ENCODE assay signal across 25 mouse cellular contexts in genomic region chr8:122454409-122454808, GRCm38 (mm10). TPM values are rescaled to one million over a fixed set of nuclear protein-coding genes. Genes with fewer than 3 reads are reported as not detected.
A peak's percentile ranks its signal among the peaks of the same experiment; 100 is the strongest.
DNase-seq lines count a peak whose midpoint lies in the region; ATAC-seq and TF ChIP-seq lines count a peak whose summit lies in the region.
"Had no signal": no experiment of that assay in that cellular context is flagged by ENCODE, and none has a peak within 500 bp of the region (broad histone marks: within the 10 kb centered on the region; RNA-seq: fewer than 3 reads in every experiment).

No protein-coding gene starts in this region.

- no peak overlapping the region for H3K27ac ChIP-seq in lung, postnatal 0 days (ENCODE audit: low read length)
- H3K27ac ChIP-seq in embryonic facial prominence, embryonic 10.5 days (replicated peaks) = no peak overlapping the region
- H3K27ac ChIP-seq: forebrain, embryonic 10.5 days; forebrain, embryonic 13.5 days; hindbrain, embryonic 15.5 days had no signal

- H3K36me3 ChIP-seq in lung, postnatal 0 days (ENCODE audit: insufficient read depth, low read length) = no peaks in the 10 kb centered on the region
- H3K36me3 ChIP-seq in embryonic facial prominence, embryonic 10.5 days (replicated peaks) = no peaks in the 10 kb centered on the region
- H3K36me3 ChIP-seq: forebrain, embryonic 10.5 days; heart, embryonic 13.5 days; hindbrain, embryonic 15.5 days had no signal

- no peak overlapping the region for H3K4me3 ChIP-seq in lung, postnatal 0 days (ENCODE audit: low read depth, low read length)
- H3K4me3 ChIP-seq in embryonic facial prominence, embryonic 10.5 days = no peak overlapping the region
- H3K4me3 ChIP-seq: forebrain, embryonic 10.5 days; forebrain, embryonic 13.5 days; heart, embryonic 13.5 days; hindbrain, embryonic 15.5 days had no signal

- no peak overlapping the region for H3K4me2 ChIP-seq in lung, postnatal 0 days (replicated peaks; ENCODE audit: low read depth, low read length)
- H3K4me2 ChIP-seq: forebrain, embryonic 13.5 days; heart, embryonic 13.5 days; hindbrain, embryonic 15.5 days had no signal

- 0 out of 2 replicates have a peak, but pooled peaks cover 8% of the 10 kb centered on the region for H3K27me3 ChIP-seq in lung, postnatal 0 days (replicated peaks; ENCODE audit: insufficient read depth, low read length)
- H3K27me3 ChIP-seq in embryonic facial prominence, embryonic 10.5 days (replicated peaks; ENCODE audit: low read depth, poor library complexity, severe bottlenecking) = peaks cover 39% of the 10 kb centered on the region
- H3K27me3 ChIP-seq: Patski had no signal

- TF ChIP-seq CTCF in lung, postnatal 0 days (IDR thresholded peaks at IDR 0.05) = no peak

- H3K4me1 ChIP-seq in lung, postnatal 0 days (ENCODE audit: insufficient read depth, low read depth, low read length) = no peaks in the 10 kb centered on the region
- no peaks in the 10 kb centered on the region for H3K4me1 ChIP-seq in embryonic facial prominence, embryonic 10.5 days
- H3K4me1 ChIP-seq: forebrain, embryonic 10.5 days; forebrain, embryonic 13.5 days; hindbrain, embryonic 15.5 days had no signal

- no peaks in the 10 kb centered on the region for H3K9me3 ChIP-seq in lung, postnatal 0 days (ENCODE audit: low read length)
- H3K9me3 ChIP-seq in embryonic facial prominence, embryonic 10.5 days = no peaks in the 10 kb centered on the region
- H3K9me3 ChIP-seq: forebrain, embryonic 10.5 days; forebrain, embryonic 13.5 days; heart, embryonic 13.5 days; hindbrain, embryonic 15.5 days had no signal

- 60% methylated on average over 6 of the region's 6 CpGs for WGBS in lung, postnatal 0 days
- WGBS in embryonic facial prominence, embryonic 10.5 days = 89% methylated on average over 6 of the region's 6 CpGs

- no peak for TF ChIP-seq EP300 in lung, postnatal 0 days (IDR thresholded peaks at IDR 0.05)

- no peak for ATAC-seq in lung, postnatal 0 days
- peak; percentile 34 for ATAC-seq in common myeloid progenitor, adult 5-6 weeks (replicated peaks; ENCODE audit: low read depth, poor library complexity, severe bottlenecking)
- ATAC-seq in megakaryocyte progenitor cell, adult 5-6 weeks (replicated peaks; ENCODE audit: poor library complexity) = peak; percentile 50
- ATAC-seq: forebrain, embryonic 13.5 days; forebrain, embryonic 16.5 days; Patski had no signal

- H3K9ac ChIP-seq in lung, postnatal 0 days (replicated peaks; ENCODE audit: low read depth) = no peak overlapping the region
- H3K9ac ChIP-seq: forebrain, embryonic 13.5 days; heart, embryonic 13.5 days; hindbrain, embryonic 15.5 days had no signal

- peak; percentile 56 for DNase-seq in lung, postnatal 36 days
- DNase-seq in lung, postnatal 0 days (ENCODE audit: low spot score) = no peak
- no peak for DNase-seq in embryonic facial prominence, embryonic 10.5 days (ENCODE audit: low spot score)
- no peak for DNase-seq in embryo, embryonic 10 days (ENCODE audit: low spot score)
- DNase-seq: adrenal gland, postnatal 10 days; adrenal gland, postnatal 36 days; cerebellum, adult 18-20 months; cerebellum, adult 9-10 months; cerebellum, postnatal 14 days; embryo, embryonic 11 days; gastrocnemius, postnatal 10 days; gastrocnemius, postnatal 36 days; heart, adult 11 months; heart, postnatal 14 days; heart, postnatal 4 days had no signal

RNA-seq across cellular contexts. Expression of gene Snai3, which starts 6.1 kb away (rescaled TPM):
- 1.2 and 1.5 TPM in 2 replicates for polyA plus RNA-seq in lung, postnatal 0 days (2015; fragmentation: Nextera tagmentation; extraction: Ambion mirVana)
- not detected in 2 replicates for total RNA-seq in common myeloid progenitor, adult 5-6 weeks (2017)
- 0.30 TPM in 1 of 2 replicates, not detected in the other for total RNA-seq in megakaryocyte progenitor cell, adult 5-6 weeks (2015)
- total RNA-seq in megakaryocyte progenitor cell, adult 5-6 weeks (2017) = not detected in 2 replicates
- polyA plus RNA-seq in embryonic facial prominence, embryonic 10.5 days (2016; fragmentation: Nextera tagmentation; extraction: Ambion mirVana) = 0.57 and 0.67 TPM in 2 replicates
- total RNA-seq: adrenal gland, adult 18-20 months; adrenal gland, postnatal 36 days had no signal
- polyA plus RNA-seq: forebrain, embryonic 16.5 days; hindbrain, embryonic 11.5 days; hindbrain, embryonic 15.5 days had no signal

RNA-seq across cellular contexts. Expression of gene Mvd, which starts 11.2 kb away (rescaled TPM):
- 29.2 and 31.2 TPM in 2 replicates for polyA plus RNA-seq in lung, postnatal 0 days (2015; fragmentation: Nextera tagmentation; extraction: Ambion mirVana)
- 1.2 and 3.2 TPM in 2 replicates for total RNA-seq in common myeloid progenitor, adult 5-6 weeks (2017)
- total RNA-seq in megakaryocyte progenitor cell, adult 5-6 weeks (2015) = 3.4 and 3.8 TPM in 2 replicates
- 3.2 and 5.6 TPM in 2 replicates for total RNA-seq in megakaryocyte progenitor cell, adult 5-6 weeks (2017)
- polyA plus RNA-seq in embryonic facial prominence, embryonic 10.5 days (2016; fragmentation: Nextera tagmentation; extraction: Ambion mirVana) = 51.2 and 59.9 TPM in 2 replicates

RNA-seq across cellular contexts. Expression of gene Rnf166, which starts 21.5 kb away (rescaled TPM):
- 49.4 and 52.7 TPM in 2 replicates for polyA plus RNA-seq in lung, postnatal 0 days (2015; fragmentation: Nextera tagmentation; extraction: Ambion mirVana)
- total RNA-seq in common myeloid progenitor, adult 5-6 weeks (2017) = 28.9 and 31.6 TPM in 2 replicates
- total RNA-seq in megakaryocyte progenitor cell, adult 5-6 weeks (2015) = 26.6 and 33.3 TPM in 2 replicates
- 32.8 and 33.2 TPM in 2 replicates for total RNA-seq in megakaryocyte progenitor cell, adult 5-6 weeks (2017)
- 32.1 and 33.6 TPM in 2 replicates for polyA plus RNA-seq in embryonic facial prominence, embryonic 10.5 days (2016; fragmentation: Nextera tagmentation; extraction: Ambion mirVana)

RNA-seq across cellular contexts. Expression of gene Ctu2, which starts 21.5 kb away (rescaled TPM):
- polyA plus RNA-seq in lung, postnatal 0 days (2015; fragmentation: Nextera tagmentation; extraction: Ambion mirVana) = 21.2 and 25.9 TPM in 2 replicates
- total RNA-seq in common myeloid progenitor, adult 5-6 weeks (2017) = 7.8 and 26.5 TPM in 2 replicates
- total RNA-seq in megakaryocyte progenitor cell, adult 5-6 weeks (2015) = 17.3 and 26.8 TPM in 2 replicates
- 11.2 and 14.9 TPM in 2 replicates for total RNA-seq in megakaryocyte progenitor cell, adult 5-6 weeks (2017)
- polyA plus RNA-seq in embryonic facial prominence, embryonic 10.5 days (2016; fragmentation: Nextera tagmentation; extraction: Ambion mirVana) = 69.9 and 72.9 TPM in 2 replicates

RNA-seq across cellular contexts. Expression of gene Cyba, which starts 21.7 kb away (rescaled TPM):
- polyA plus RNA-seq in lung, postnatal 0 days (2015; fragmentation: Nextera tagmentation; extraction: Ambion mirVana) = 401 and 429 TPM in 2 replicates
- 42.2 and 44.6 TPM in 2 replicates for total RNA-seq in common myeloid progenitor, adult 5-6 weeks (2017)
- total RNA-seq in megakaryocyte progenitor cell, adult 5-6 weeks (2015) = 123 and 166 TPM in 2 replicates
- 94.4 and 117 TPM in 2 replicates for total RNA-seq in megakaryocyte progenitor cell, adult 5-6 weeks (2017)
- polyA plus RNA-seq in embryonic facial prominence, embryonic 10.5 days (2016; fragmentation: Nextera tagmentation; extraction: Ambion mirVana) = 60.2 and 62.6 TPM in 2 replicates
